Mouse (Mus musculus) midbrain, embryonic 12.5 days (tissue): ENCODE data around the gene Aco1. TPM values are rescaled to one million over a fixed set of nuclear protein-coding genes. Genes with fewer than 3 reads are reported as not detected.

Experiments used
- ATAC-seq: fragments of 200-750 bp; cut with Nextera tagmentation; 2 replicates; pipeline ENCODE4 v1.8.0; 2017; ENCODE audit warnings: low read depth, moderate TSS enrichment, moderate library complexity; ENCODE audit not compliant: low FRiP score
- H3K27ac ChIP-seq: fragments of 300-500 bp; sonication (generic); replicated peaks from 2 replicates; pipeline ENCODE4 v1.5.1; 2016; ENCODE audit warnings: mild to moderate bottlenecking
- H3K27me3 ChIP-seq: fragments of 300-500 bp; sonication (generic); 2 replicates; pipeline ENCODE4 v1.6.1; 2016; ENCODE audit warnings: mild to moderate bottlenecking
- H3K36me3 ChIP-seq: fragments of 300-500 bp; sonication (generic); 2 replicates; pipeline ENCODE4 v1.6.1; 2016
- H3K4me1 ChIP-seq: fragments of 300-500 bp; sonication (generic); 2 replicates; pipeline ENCODE4 v1.6.1; 2016
- H3K4me2 ChIP-seq: fragments of 300-500 bp; sonication (generic); replicated peaks from 2 replicates; pipeline ENCODE4 v1.6.1; 2016; ENCODE audit warnings: mild to moderate bottlenecking, moderate library complexity
- H3K4me3 ChIP-seq: fragments of 300-500 bp; sonication (generic); 2 replicates; pipeline ENCODE4 v1.5.1; 2016; ENCODE audit warnings: mild to moderate bottlenecking
- H3K9ac ChIP-seq: fragments of 300-500 bp; sonication (generic); replicated peaks from 2 replicates; pipeline ENCODE4 v1.6.1; 2016; ENCODE audit warnings: mild to moderate bottlenecking, moderate library complexity
- H3K9me3 ChIP-seq: fragments of 300-500 bp; sonication (generic); 2 replicates; pipeline ENCODE4 v1.6.1; 2016; ENCODE audit warnings: mild to moderate bottlenecking
- WGBS: fragments of 180-500 bp; shearing (Covaris S2); methylation state at CpG from one replicate; pipeline ENCODE4 v1.1.7; 2016; 5-methylcytosine and 5-hydroxymethylcytosine counted together
- polyA plus RNA-seq: library from polyadenylated mRNA; unstranded; fragments of >200 nt; fragmentation: Nextera tagmentation; extraction: Ambion mirVana; gene quantifications from 2 replicates; pipeline ENCODE4 v1.2.1, GENCODE M21; 2016

Aco1 gene
- polyA plus RNA-seq, 1 experiment from 2014 or later, result 58.7 TPM

DNA sequence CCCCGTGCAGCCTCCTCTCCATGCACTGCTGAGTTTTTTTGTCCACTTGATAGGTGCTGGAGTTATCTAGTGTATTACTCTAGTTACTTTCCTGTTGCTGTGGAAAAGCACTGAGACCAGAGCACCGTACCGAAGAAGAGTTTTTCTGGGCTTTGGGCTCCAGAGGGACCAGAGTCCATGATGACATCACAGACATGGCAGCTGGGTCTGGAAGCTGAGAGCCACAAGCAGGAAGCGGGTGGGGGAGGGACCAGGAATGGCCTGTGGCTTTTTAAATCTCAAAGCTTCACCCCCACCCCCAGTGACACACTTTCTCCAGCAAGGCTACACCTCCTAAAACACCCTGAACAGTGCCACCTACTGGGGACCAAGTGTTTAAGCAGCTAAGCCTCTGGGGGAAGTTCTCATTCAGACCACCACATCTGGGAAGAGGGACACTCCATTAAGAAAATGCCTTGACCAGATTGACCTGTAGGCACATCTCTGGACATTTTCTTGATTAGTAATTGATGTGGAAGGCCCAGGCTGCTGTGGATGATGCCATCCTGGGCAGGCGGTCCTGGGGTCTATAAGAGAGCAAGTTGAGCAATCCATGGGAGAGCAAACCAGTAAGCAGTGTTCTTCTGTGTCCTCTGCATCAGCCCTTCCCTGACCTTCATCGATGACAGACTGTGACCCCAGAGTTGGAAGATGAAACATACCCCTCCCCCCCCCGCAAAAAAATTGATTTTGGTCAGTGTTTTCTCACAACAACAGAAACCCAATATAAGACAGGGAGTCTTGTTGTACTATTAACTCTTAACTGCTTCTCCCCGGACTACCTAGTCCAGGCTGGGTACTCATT, 17.9 kb downstream of the Aco1 start:
- H3K27me3 ChIP-seq, result no peaks in the 10 kb centered on the region
- H3K9me3 ChIP-seq, result peaks cover 5% of the 10 kb centered on the region
- peaks cover 14% of the 10 kb centered on the region; the same call in 1 of the 2 replicates for H3K36me3 ChIP-seq
- no peak overlapping the region for H3K4me2 ChIP-seq
- 0 out of 2 replicates have a peak, but pooled peaks cover 3% of the 10 kb centered on the region for H3K4me1 ChIP-seq
- H3K9ac ChIP-seq, result no peak overlapping the region
- 95% methylated on average over 8 of the region's 8 CpGs for WGBS
- H3K27ac ChIP-seq, result no peak overlapping the region
- no peak overlapping the region for H3K4me3 ChIP-seq
- ATAC-seq, result no peak

DNA sequence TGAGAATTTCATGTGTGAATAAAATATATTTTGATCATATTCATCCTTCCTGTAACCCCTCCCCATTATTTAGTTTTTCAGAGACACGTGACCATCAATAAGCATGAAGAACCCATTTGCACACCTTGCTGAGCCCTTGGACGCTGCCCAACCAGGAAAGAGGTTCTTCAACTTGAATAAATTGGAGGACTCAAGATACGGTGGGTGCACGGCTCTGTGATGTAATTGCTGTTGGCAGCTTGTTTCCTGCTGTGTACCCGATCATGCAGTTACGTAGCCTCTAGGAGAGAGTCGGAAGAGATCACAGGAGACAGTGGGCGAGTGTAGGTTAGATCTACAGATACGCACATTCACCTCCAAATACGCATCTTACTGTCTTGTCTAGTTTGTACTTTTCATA, 20.8 kb downstream of the Aco1 start:
- Histone ChIP-seq H3K27me3 (no peaks in the 10 kb centered on the region), H3K27ac (no peak overlapping the region), H3K4me1 (no peaks in the 10 kb centered on the region), H3K4me3 (no peak overlapping the region), H3K36me3 (peaks cover 31% of the 10 kb centered on the region), H3K9me3 (peaks cover 5% of the 10 kb centered on the region), H3K4me2 (no peak overlapping the region), H3K9ac (no peak overlapping the region)
- 84% methylated on average over 10 of the region's 10 CpGs for WGBS
- ATAC-seq, result no peak

DNA sequence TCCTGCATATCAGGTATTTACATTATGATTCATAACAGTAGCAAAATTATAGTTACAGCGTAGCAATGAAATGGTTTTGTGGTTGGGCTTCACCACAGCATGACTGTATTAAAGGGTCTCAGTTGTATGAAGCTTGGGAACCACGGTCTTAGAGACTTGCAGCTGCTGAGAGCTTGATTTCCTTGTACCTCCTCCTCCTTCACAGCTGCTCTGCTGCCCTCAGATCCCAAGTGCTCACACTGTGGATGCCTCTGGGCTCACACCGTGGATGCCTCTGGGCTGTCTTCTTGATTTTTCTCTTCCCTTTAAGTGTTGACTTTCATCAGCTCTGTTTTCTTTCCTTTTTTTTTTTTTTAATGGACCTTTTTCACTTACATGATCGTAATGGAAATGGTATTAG, 28.6 kb downstream of the Aco1 start:
- no peaks in the 10 kb centered on the region for H3K9me3 ChIP-seq
- no peak overlapping the region for H3K4me3 ChIP-seq
- no peak overlapping the region for H3K9ac ChIP-seq
- 88% methylated on average over 4 of the region's 4 CpGs for WGBS
- peaks cover 46% of the 10 kb centered on the region for H3K36me3 ChIP-seq
- no peak overlapping the region for H3K27ac ChIP-seq
- no peak overlapping the region for H3K4me2 ChIP-seq
- no peaks in the 10 kb centered on the region for H3K4me1 ChIP-seq
- ATAC-seq, result no peak
- no peaks in the 10 kb centered on the region for H3K27me3 ChIP-seq

DNA sequence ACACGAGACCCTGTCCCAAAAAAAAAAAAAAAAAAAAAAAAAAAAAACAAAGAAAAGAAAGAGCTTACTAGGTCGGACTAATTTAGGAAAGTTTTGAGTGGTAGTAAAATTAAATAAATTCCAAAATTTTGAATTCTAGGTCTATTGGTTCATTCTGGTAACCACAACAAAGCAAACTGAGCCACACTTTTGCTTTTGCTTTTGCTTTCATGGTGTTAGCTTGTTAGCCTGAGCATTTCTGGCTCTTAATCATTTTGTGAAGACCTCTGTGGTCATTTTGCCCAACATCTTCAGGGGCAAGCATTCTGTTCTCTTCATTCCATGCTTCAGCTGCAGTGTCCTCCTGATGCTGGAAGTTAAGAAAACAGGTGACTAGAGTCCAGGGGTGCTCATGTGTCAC, 29.5 kb downstream of the Aco1 start:
- H3K27me3 ChIP-seq, result no peaks in the 10 kb centered on the region
- peaks cover 40% of the 10 kb centered on the region for H3K36me3 ChIP-seq
- no peak overlapping the region for H3K4me3 ChIP-seq
- H3K4me1 ChIP-seq, result no peaks in the 10 kb centered on the region
- no peaks in the 10 kb centered on the region for H3K9me3 ChIP-seq
- H3K9ac ChIP-seq, result no peak overlapping the region
- ATAC-seq, result no peak
- no peak overlapping the region for H3K27ac ChIP-seq
- no peak overlapping the region for H3K4me2 ChIP-seq
- 89% methylated on average over 2 of the region's 2 CpGs for WGBS

DNA sequence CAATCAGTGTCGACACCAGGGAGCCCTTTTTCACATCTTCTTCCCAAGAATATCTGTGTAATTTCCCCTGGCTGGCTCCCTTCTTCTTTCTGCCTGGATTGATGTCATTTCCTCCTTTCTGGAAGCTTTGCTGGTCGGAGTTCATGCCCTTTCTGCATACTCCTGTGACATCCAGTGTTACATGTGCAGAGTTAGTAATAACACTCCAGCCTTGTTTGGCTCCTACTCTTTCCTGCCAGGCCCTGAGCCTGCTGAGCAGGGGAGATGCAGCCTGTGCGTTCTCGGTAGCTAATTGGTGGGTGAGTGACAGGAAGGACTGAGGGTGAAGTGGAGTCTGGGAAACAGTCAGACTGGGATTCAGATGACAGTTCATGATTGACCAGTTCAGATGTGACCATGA, 31.4 kb downstream of the Aco1 start:
- no peaks in the 10 kb centered on the region for H3K4me1 ChIP-seq
- H3K27me3 ChIP-seq, result no peaks in the 10 kb centered on the region
- H3K4me3 ChIP-seq, result no peak overlapping the region
- no peaks in the 10 kb centered on the region for H3K9me3 ChIP-seq
- peaks cover 39% of the 10 kb centered on the region for H3K36me3 ChIP-seq
- no peak overlapping the region for H3K4me2 ChIP-seq
- no peak overlapping the region for H3K27ac ChIP-seq
- no peak overlapping the region for H3K9ac ChIP-seq
- WGBS, result 79% methylated on average over 4 of the region's 4 CpGs
- ATAC-seq, result no peak

DNA sequence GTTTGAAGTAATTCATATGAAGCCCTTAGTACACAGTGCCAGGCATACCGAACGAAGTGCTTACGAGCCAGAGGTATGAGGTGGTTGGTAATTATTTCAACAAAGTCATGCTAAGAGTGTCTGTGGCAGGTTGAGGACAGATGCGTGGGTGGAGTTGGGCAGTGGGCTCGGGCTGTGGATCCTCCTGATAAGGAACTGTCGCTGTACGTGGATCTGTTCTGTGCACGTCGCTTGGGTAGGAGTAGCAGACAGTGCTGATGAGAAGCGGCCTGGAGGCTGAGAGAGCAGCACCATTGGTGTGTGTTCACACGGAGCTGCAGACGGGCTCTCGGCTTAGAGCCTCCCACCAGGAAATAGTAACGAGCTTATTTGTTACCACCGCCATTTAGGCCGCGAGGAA, 35.7 kb downstream of the Aco1 start:
- peaks cover 61% of the 10 kb centered on the region for H3K36me3 ChIP-seq
- no peak overlapping the region for H3K4me2 ChIP-seq
- H3K27ac ChIP-seq, result no peak overlapping the region
- H3K4me3 ChIP-seq, result no peak overlapping the region
- no peaks in the 10 kb centered on the region for H3K4me1 ChIP-seq
- no peaks in the 10 kb centered on the region for H3K9me3 ChIP-seq
- WGBS, result 93% methylated on average over 17 of the region's 17 CpGs
- no peak overlapping the region for H3K9ac ChIP-seq
- ATAC-seq, result no peak
- H3K27me3 ChIP-seq, result no peaks in the 10 kb centered on the region

DNA sequence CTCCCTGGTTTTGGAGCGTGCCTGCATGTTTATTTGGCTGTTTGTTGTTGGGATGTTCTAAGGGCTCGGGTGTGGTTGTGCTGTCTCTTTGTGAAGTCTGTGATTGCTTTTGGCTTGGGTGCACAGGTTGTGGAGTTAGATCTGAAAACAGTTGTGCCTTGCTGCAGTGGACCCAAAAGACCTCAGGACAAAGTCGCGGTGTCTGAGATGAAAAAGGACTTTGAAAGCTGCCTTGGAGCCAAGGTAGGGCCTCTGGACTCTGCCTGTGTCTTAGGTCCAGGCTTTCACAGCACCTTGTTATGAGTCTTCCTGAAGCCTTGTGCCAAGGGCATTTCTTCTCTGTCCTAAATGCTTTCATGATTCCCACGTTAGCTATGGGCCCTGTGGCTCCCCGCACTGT, 37.2 kb downstream of the Aco1 start:
- Histone ChIP-seq H3K9me3 (no peaks in the 10 kb centered on the region), H3K36me3 (peaks cover 74% of the 10 kb centered on the region), H3K27me3 (no peaks in the 10 kb centered on the region), H3K4me2 (no peak overlapping the region), H3K4me3 (no peak overlapping the region), H3K27ac (no peak overlapping the region), H3K9ac (no peak overlapping the region), H3K4me1 (no peaks in the 10 kb centered on the region)
- 96% methylated on average over 6 of the region's 6 CpGs for WGBS
- ATAC-seq, result no peak

DNA sequence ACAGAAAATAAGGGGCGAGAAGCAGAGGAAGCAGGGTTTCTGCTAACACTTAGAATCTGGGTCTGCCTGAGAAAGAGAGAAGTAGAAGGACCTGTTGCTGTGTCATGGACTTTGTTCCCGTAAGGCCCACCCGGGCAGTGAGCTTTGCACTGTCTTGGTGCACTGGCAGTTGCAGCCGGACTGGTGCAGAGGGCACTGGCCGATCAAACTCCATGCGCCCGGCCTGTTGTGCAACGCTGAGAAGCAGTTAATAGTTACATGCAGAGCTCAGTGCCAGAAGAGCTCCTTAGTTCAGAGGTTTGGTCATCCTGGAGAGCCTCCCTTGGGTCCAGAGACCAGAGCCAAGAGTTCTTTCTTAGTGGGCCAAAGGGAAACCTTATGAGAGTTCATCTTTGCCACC, 38.8 kb downstream of the Aco1 start:
- H3K36me3 ChIP-seq, result peaks cover 76% of the 10 kb centered on the region
- 93% methylated on average over 8 of the region's 8 CpGs for WGBS
- ATAC-seq, result no peak

DNA sequence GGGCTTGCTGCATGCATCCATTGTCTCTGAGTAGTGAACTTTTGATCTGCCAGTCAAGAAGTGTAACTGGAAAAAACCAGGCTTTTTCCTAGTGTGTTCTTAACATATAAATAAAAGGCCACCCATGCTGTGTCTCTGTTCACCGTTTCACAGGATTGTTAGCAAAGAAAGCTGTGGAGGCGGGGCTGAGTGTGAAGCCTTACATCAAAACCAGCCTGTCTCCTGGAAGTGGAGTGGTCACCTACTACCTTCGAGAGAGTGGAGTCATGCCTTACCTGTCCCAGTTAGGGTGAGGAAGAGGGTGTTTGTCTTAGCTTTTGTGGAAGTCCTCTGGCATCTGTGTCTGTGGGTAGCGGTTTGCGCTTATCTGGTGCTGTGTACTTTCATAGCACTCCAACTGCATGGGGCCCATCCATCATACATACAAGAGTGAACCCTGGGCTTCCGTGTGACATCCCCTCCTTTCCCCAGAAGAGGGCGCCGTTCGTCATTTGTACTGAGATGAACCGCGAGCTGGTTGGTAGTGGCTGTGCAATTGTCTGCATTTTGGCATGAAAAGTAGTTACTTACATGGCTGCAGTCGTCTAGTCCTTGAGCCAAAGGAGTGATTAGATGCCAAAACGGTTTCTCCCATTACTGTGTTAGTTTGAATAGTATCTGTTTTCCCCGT, 39.9 kb downstream of the Aco1 start:
- peak; percentile 56; the same call in 1 of the 2 replicates for ATAC-seq
- Histone ChIP-seq H3K4me1 (no peaks in the 10 kb centered on the region), H3K9ac (no peak overlapping the region), H3K4me2 (no peak overlapping the region), H3K27me3 (no peaks in the 10 kb centered on the region), H3K4me3 (no peak overlapping the region), H3K9me3 (no peaks in the 10 kb centered on the region), H3K27ac (no peak overlapping the region), H3K36me3 (peaks cover 83% of the 10 kb centered on the region)
- WGBS, result 43% methylated on average over 14 of the region's 14 CpGs

More for the DNA sequence above, 38.8 kb downstream of the Aco1 start:
- Histone ChIP-seq H3K4me1 (no peaks in the 10 kb centered on the region), H3K27ac (no peak overlapping the region), H3K4me3 (no peak overlapping the region), H3K27me3 (no peaks in the 10 kb centered on the region), H3K9ac (no peak overlapping the region), H3K9me3 (no peaks in the 10 kb centered on the region), H3K4me2 (no peak overlapping the region)

DNA sequence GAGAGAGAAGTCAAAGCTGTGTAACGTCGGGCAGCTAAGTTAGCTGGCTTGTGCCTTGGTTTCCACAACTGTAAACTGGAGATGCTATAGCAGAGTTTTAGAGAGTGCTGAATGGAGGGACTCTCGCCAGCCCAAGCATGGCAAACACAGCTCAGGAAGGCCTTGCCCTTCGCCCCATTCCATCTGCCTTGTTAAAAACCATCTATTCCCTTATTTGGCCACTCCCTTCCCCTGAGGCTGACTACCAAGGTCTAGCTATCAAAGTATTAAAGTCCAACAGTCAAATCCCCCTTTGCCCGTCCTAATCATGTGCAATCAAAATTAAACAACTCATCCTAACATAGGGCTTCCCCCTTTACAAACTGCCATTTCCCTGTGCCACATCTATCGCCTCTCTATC, 40.9 kb downstream of the Aco1 start:
- H3K4me2 ChIP-seq, result no peak overlapping the region
- no peak for ATAC-seq
- no peak overlapping the region for H3K27ac ChIP-seq
- no peak overlapping the region for H3K9ac ChIP-seq
- no peaks in the 10 kb centered on the region for H3K9me3 ChIP-seq
- no peaks in the 10 kb centered on the region for H3K4me1 ChIP-seq
- no peaks in the 10 kb centered on the region for H3K27me3 ChIP-seq
- no peak overlapping the region for H3K4me3 ChIP-seq
- WGBS, result 92% methylated on average over 6 of the region's 6 CpGs
- H3K36me3 ChIP-seq, result peaks cover 84% of the 10 kb centered on the region

DNA sequence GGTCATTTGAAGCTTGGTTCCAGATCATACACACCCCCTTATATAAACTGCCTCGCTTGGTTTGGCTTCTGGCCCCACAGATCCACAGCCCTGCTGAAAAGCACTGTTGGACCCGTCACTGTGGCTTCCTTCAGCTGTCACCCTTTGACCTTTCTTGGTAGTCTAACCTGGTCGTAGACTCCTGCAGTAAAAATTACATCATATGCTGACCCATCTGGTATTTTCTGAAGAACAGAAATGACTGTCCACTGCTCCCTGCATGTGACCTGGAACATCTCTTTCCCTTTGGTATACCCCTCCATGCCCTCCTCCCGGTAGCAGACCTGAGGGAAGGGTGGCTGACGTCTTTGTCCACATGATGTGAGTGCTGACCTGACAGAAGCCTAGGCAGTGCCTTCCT, 41.6 kb downstream of the Aco1 start:
- WGBS, result 85% methylated on average over 5 of the region's 5 CpGs
- no peaks in the 10 kb centered on the region for H3K9me3 ChIP-seq
- no peaks in the 10 kb centered on the region for H3K4me1 ChIP-seq
- no peaks in the 10 kb centered on the region for H3K27me3 ChIP-seq
- H3K9ac ChIP-seq, result no peak overlapping the region
- ATAC-seq, result no peak
- H3K4me3 ChIP-seq, result no peak overlapping the region
- no peak overlapping the region for H3K27ac ChIP-seq
- no peak overlapping the region for H3K4me2 ChIP-seq
- H3K36me3 ChIP-seq, result peaks cover 87% of the 10 kb centered on the region

DNA sequence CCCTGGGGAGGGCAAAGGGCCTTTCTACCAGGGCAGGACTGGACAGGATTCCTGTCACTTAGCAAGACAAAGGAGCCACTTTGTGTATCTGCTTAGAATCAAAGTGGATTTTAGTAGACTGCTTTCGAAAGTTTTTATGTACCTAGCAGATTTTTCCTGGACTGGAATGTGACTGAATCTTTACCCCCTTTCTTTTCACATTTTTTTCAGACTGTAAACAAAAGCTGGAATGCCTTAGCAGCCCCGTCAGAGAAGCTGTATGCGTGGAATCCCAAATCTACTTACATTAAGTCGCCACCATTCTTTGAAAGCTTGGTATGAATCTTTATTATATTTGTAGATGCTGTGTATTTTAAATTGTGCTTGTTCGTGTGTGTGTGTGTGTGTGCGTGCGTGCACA, 45.1 kb downstream of the Aco1 start:
- peaks cover 68% of the 10 kb centered on the region for H3K36me3 ChIP-seq
- 88% methylated on average over 7 of the region's 7 CpGs for WGBS
- H3K4me3 ChIP-seq, result no peak overlapping the region

More for the DNA sequence above, 45.1 kb downstream of the Aco1 start:
- H3K4me2 ChIP-seq, result no peak overlapping the region
- no peaks in the 10 kb centered on the region for H3K9me3 ChIP-seq
- no peak overlapping the region for H3K9ac ChIP-seq
- no peaks in the 10 kb centered on the region for H3K4me1 ChIP-seq
- H3K27ac ChIP-seq, result no peak overlapping the region
- ATAC-seq, result no peak
- H3K27me3 ChIP-seq, result no peaks in the 10 kb centered on the region
